Mouse (Mus musculus) CH12.LX (cell line): Measurements from ENCODE around the gene Prm2. TPM values are rescaled to one million over a fixed set of nuclear protein-coding genes. Genes with fewer than 3 reads are reported as not detected.

ENCODE experiments used
- DNase-seq: peaks from one replicate; pipeline ENCODE4 v3.0.0-alpha.2; 2013; ENCODE audit errors: extremely low read depth
- H3K27ac ChIP-seq: 2 replicates; pipeline ENCODE4 v1.5.1; 2012; ENCODE audit warnings: low read depth, mild to moderate bottlenecking, control low read depth, moderate library complexity; ENCODE audit not compliant: insufficient read depth
- H3K27me3 ChIP-seq: replicated peaks from 2 replicates; pipeline ENCODE3; 2012; ENCODE audit warnings: inconsistent platforms
- H3K36me3 ChIP-seq, 2 experiments: replicated peaks in 1 of 2; 2 replicates each; pipeline versions ENCODE3 to v1.6.1; 2012; ENCODE audit warnings: inconsistent platforms in 1 of 2, low read length in 1 of 2, mild to moderate bottlenecking in 1 of 2, mixed read lengths in 1 of 2, moderate library complexity in 1 of 2; ENCODE audit not compliant: control insufficient read depth in 1 of 2, insufficient read depth in 1 of 2
- H3K4me1 ChIP-seq, 2 experiments: 2 replicates each; pipeline ENCODE4 v1.6.1; 2012; ENCODE audit warnings: inconsistent platforms in 1 of 2, moderate library complexity in 1 of 2; ENCODE audit not compliant: insufficient read depth in 2 of 2, control insufficient read depth in 1 of 2
- H3K4me2 ChIP-seq: 2 replicates; pipeline ENCODE4 v1.6.1; 2012; ENCODE audit warnings: low read depth, mild to moderate bottlenecking, control low read depth; ENCODE audit not compliant: poor library complexity, insufficient read depth, severe bottlenecking
- H3K4me3 ChIP-seq, 3 experiments: fragments of 150-350 bp in 1 of 3; sonication (generic) in 1 of 3; replicated peaks in 1 of 3; 2 replicates each; pipeline versions ENCODE3 to v1.5.1; 2011 to 2012; ENCODE audit warnings: low read depth in 2 of 3, low read length in 2 of 3, mild to moderate bottlenecking in 2 of 3, moderate library complexity in 2 of 3, control low read depth in 1 of 3, improper control_type of control experiment in 1 of 3, inconsistent platforms in 1 of 3, mixed read lengths in 1 of 3; ENCODE audit not compliant: poor library complexity in 1 of 3
- H3K79me2 ChIP-seq: replicated peaks from 2 replicates; pipeline ENCODE4 v1.6.1; 2012; ENCODE audit warnings: mild to moderate bottlenecking, moderate library complexity; ENCODE audit not compliant: control insufficient read depth, poor library complexity, insufficient read depth, severe bottlenecking; ENCODE audit errors: extremely low read depth
- H3K9ac ChIP-seq: 2 replicates; pipeline ENCODE4 v1.6.1; 2012; ENCODE audit warnings: low read depth, mild to moderate bottlenecking, control low read depth, moderate library complexity; ENCODE audit not compliant: insufficient read depth
- H3K9me3 ChIP-seq: replicated peaks from 2 replicates; pipeline ENCODE3; 2012; ENCODE audit warnings: low read length, inconsistent platforms, mixed read lengths
- BHLHE40 ChIP-seq: IDR thresholded peaks from 2 replicates; pipeline ENCODE4 v1.6.1; 2011; ENCODE audit warnings: mild to moderate bottlenecking, low read depth, low read length, improper control_type of control experiment
- CHD1 ChIP-seq: IDR thresholded peaks from 2 replicates; pipeline ENCODE4 v1.6.1; 2012; ENCODE audit warnings: low read depth, low read length, improper control_type of control experiment, inconsistent platforms
- CHD2 ChIP-seq: IDR thresholded peaks from 2 replicates; pipeline ENCODE4 v1.6.1; 2011; ENCODE audit warnings: low read length, improper control_type of control experiment
- CTCF ChIP-seq, 2 experiments: IDR thresholded peaks in 1 of 2; conservative IDR thresholded peaks in 1 of 2; 2 replicates each; pipeline ENCODE4 v1.5.1; 2011 to 2012; ENCODE audit warnings: low read depth in 2 of 2, low read length in 2 of 2, improper control_type of control experiment in 1 of 2, inconsistent platforms in 1 of 2, mild to moderate bottlenecking in 1 of 2, moderate library complexity in 1 of 2
- ELF1 ChIP-seq: IDR thresholded peaks from 2 replicates; pipeline ENCODE4 v1.6.1; 2014; ENCODE audit warnings: low read depth, mild to moderate bottlenecking, inconsistent platforms, low read length, improper control_type of control experiment
- ETS1 ChIP-seq: conservative IDR thresholded peaks from 2 replicates; pipeline ENCODE4 v1.6.1; 2012; ENCODE audit warnings: low read depth, mild to moderate bottlenecking, inconsistent platforms, low read length, improper control_type of control experiment, moderate library complexity
- GABPA ChIP-seq: IDR thresholded peaks from 2 replicates; pipeline ENCODE4 v1.6.1; 2012; ENCODE audit warnings: low read depth, low read length, improper control_type of control experiment, inconsistent platforms; ENCODE audit not compliant: insufficient replicate concordance
- JUN ChIP-seq: IDR thresholded peaks from 2 replicates; pipeline ENCODE4 v1.6.1; 2011; ENCODE audit warnings: low read depth, mild to moderate bottlenecking, low read length, improper control_type of control experiment, moderate library complexity; ENCODE audit not compliant: insufficient read depth
- JUND ChIP-seq: conservative IDR thresholded peaks from 2 replicates; pipeline ENCODE4 v1.6.1; 2011; ENCODE audit warnings: low read depth, low read length, improper control_type of control experiment
- KAT2A ChIP-seq: IDR thresholded peaks from 2 replicates; pipeline ENCODE4 v1.6.1; 2012; ENCODE audit warnings: low read length, improper control_type of control experiment, inconsistent platforms; ENCODE audit not compliant: insufficient replicate concordance
- MAFK ChIP-seq: IDR thresholded peaks from 2 replicates; pipeline ENCODE4 v1.6.1; 2011; ENCODE audit warnings: low read length, improper control_type of control experiment; ENCODE audit not compliant: insufficient replicate concordance
- MAX ChIP-seq: IDR thresholded peaks from 2 replicates; pipeline ENCODE4 v1.6.1; 2011; ENCODE audit warnings: low read length, improper control_type of control experiment
- MEF2A ChIP-seq: IDR thresholded peaks from 2 replicates; pipeline ENCODE4 v1.6.1; 2014; ENCODE audit warnings: low read depth, mild to moderate bottlenecking, inconsistent platforms, low read length, improper control_type of control experiment, borderline replicate concordance
- MXI1 ChIP-seq: IDR thresholded peaks from 2 replicates; pipeline ENCODE4 v1.6.1; 2011; ENCODE audit warnings: mild to moderate bottlenecking, low read depth, low read length, improper control_type of control experiment
- MYC ChIP-seq: IDR thresholded peaks from 2 replicates; pipeline ENCODE4 v1.6.1; 2011; ENCODE audit warnings: low read depth, mild to moderate bottlenecking, improper control_type of control experiment, low read length
- NRF1 ChIP-seq: IDR thresholded peaks from 2 replicates; pipeline ENCODE4 v1.6.1; 2014; ENCODE audit warnings: low read depth, mild to moderate bottlenecking, inconsistent platforms, low read length, improper control_type of control experiment, moderate library complexity
- PAX5 ChIP-seq: IDR thresholded peaks from 2 replicates; pipeline ENCODE4 v1.6.1; 2012; ENCODE audit warnings: low read length, inconsistent platforms, mixed read lengths
- RCOR1 ChIP-seq: conservative IDR thresholded peaks from 2 replicates; pipeline ENCODE4 v1.6.1; 2012; ENCODE audit warnings: low read depth, mild to moderate bottlenecking, inconsistent platforms, low read length, improper control_type of control experiment
- TCF12 ChIP-seq: IDR thresholded peaks from 2 replicates; pipeline ENCODE4 v1.6.1; 2014; ENCODE audit warnings: low read depth, mild to moderate bottlenecking, inconsistent platforms, low read length, improper control_type of control experiment
- UBTF ChIP-seq: IDR thresholded peaks from 2 replicates; pipeline ENCODE4 v1.6.1; 2012; ENCODE audit warnings: low read depth, mild to moderate bottlenecking, inconsistent platforms, low read length, improper control_type of control experiment, moderate library complexity
- USF1 ChIP-seq: IDR thresholded peaks from 2 replicates; pipeline ENCODE4 v1.6.1; 2014; ENCODE audit warnings: low read depth, mild to moderate bottlenecking, inconsistent platforms, low read length, improper control_type of control experiment
- ZKSCAN1 ChIP-seq: IDR thresholded peaks from 2 replicates; pipeline ENCODE4 v1.6.1; 2012; ENCODE audit warnings: low read depth, inconsistent platforms, low read length, improper control_type of control experiment, borderline replicate concordance
- ZNF384 ChIP-seq: IDR thresholded peaks from 2 replicates; pipeline ENCODE4 v1.6.1; 2012; ENCODE audit warnings: low read depth, low read length, improper control_type of control experiment, inconsistent platforms
- dilution Hi-C: fragments of 300-500 bp; cut with MboI; formaldehyde crosslinking; loops from 2 replicates; pipeline ENCODE4 v1.14.3; 2020; ENCODE audit warnings: low sequenced_read_pairs; ENCODE audit not compliant: extremely low pct_unique_long_range_greater_than_20kb, extremely low pct_ligation_motif_present
- in situ Hi-C: fragments of 300-500 bp; cut with MboI; formaldehyde crosslinking; loops from 3 replicates; pipeline ENCODE4 v1.14.3; 2019; ENCODE audit warnings: low sequenced_read_pairs, low pct_ligation_motif_present, low pct_unique_long_range_greater_than_20kb, mixed read lengths
- polyA plus RNA-seq: library from polyadenylated mRNA; unstranded; fragments of >175 nt; gene quantifications from 2 replicates; pipeline ENCODE4 v1.2.1, GENCODE M21; 2012; ENCODE audit warnings: low read depth; ENCODE audit not compliant: insufficient read length
- total RNA-seq, 2 experiments: library from RNA; depleted of rRNA; stranded (reverse); fragments of 300-350 nt in 1 of 2; fragments of >200 nt in 1 of 2; gene quantifications; 2 replicates each; pipeline ENCODE4 v1.2.3; 2012 to 2014

The Prm2 gene
- total and polyA plus RNA-seq, 3 experiments: not detected

DNA sequence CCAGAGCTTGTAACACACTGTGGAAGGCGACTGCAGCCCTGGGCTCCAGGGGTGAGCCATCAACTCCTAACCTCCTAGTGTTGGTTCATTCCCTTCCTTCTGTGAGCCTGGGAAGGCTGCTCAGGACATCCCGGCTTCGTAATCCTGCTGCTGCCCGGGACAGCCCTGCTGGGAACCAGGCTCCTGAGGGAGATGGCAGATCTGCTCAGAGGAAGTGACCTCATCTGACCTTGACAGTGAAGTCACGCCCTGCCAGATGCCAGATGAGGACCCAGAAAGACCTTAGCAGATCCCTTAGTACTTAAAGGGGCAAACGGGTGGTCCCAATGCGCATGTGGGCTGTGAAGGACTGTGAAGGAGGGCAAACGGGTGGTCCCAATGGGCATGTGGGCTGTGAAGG, 34.8 kb downstream of the Prm2 start:
- Histone ChIP-seq H3K4me3 (peak overlapping the region in 2 of 3 experiments; percentile 7 to 18), H3K9ac (no peak overlapping the region), H3K4me1 (peaks cover 31 to 52% of the 10 kb centered on the region in 2 experiments), H3K9me3 (no peaks in the 10 kb centered on the region), H3K36me3 (no peaks in the 10 kb centered on the region), H3K27me3 (no peaks in the 10 kb centered on the region), H3K4me2 (no peak overlapping the region), H3K79me2 (no peaks in the 10 kb centered on the region), H3K27ac (no peak overlapping the region)
- TF ChIP-seq ETS1 (0 out of 2 replicates have a peak, but pooled peaks have one; percentile 10), MAFK (no peak), NRF1 (0 out of 2 replicates have a peak, but pooled peaks have one; percentile 10)
- DNase-seq: no peak
- in situ Hi-C loops: no loop called here
- dilution Hi-C loops: no loop called here

DNA sequence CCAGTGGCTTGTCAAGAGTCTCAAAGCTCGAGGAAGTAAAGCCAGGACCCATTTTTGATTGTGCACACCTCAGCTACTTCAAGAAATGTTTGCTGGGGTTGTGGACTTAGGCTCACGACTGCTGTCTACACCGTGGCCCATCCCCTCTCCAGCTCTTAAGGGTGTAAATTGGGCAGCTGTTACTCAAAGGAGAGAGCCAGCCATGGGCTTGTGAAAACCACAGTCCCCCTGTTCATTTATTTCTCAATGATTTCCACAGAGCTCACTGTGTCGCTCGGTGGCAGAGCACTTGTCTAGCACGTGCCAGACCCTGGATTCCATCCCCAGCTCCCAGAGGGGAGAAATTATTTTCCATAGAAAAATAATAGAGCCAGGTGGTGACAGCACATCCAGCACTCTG, 39.8 kb downstream of the Prm2 start:
- dilution Hi-C loops: no loop called here
- no peaks in the 10 kb centered on the region for H3K9me3 ChIP-seq
- TF ChIP-seq MXI1 (no peak), PAX5 (no peak), BHLHE40 (no peak), ZKSCAN1 (no peak), UBTF (no peak)
- H3K27ac ChIP-seq: no peak overlapping the region
- H3K36me3 ChIP-seq: no peaks in the 10 kb centered on the region
- DNase-seq: no peak
- no peak overlapping the region for H3K4me2 ChIP-seq
- no peaks in the 10 kb centered on the region for H3K79me2 ChIP-seq
- H3K9ac ChIP-seq: no peak overlapping the region
- peaks cover 50 to 83% of the 10 kb centered on the region in 2 experiments for H3K4me1 ChIP-seq
- no peak overlapping the region for H3K4me3 ChIP-seq
- in situ Hi-C loops: no loop called here
- H3K27me3 ChIP-seq: no peaks in the 10 kb centered on the region

DNA sequence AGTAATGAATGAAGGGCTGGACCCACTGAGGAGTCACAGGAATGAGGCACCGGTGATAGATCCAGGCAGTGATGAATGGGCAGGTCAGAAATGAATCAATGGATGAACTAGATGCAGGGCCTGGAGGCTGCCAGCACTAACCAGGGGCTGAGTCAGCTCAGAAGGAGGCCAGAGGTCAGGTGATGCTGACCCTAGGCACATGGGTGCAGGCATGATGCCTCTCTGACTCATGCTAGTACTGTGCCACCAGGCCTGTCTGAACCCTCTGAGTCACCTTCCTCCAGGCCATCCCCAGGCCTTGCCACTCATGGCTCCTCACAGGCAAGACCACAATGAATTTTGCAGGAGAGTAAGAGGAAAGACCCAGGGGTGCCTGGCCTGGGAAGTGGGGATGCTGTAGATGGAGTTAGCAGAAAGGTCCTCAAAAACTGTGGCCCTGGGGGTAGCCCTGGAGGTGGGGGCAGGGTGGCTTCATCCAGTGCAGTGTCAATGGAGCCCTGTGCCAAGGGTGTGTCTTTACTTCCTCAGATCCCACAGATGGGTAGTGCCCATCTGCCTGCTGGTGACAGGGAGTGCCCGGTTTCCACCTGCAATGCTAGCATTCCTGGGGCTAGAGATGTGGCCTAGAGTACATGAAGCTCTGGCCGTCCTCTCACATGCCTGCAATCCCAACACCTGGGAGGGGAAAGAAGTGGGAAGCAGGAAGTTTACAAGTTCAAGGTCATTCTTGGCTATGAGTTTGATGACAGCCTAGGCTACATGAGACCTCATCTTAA, 41.2 kb downstream of the Prm2 start:
- Histone ChIP-seq H3K4me1 (peaks cover 40 to 73% of the 10 kb centered on the region in 2 experiments), H3K9ac (no peak overlapping the region), H3K4me3 (no peak overlapping the region), H3K4me2 (no peak overlapping the region), H3K79me2 (no peaks in the 10 kb centered on the region), H3K27ac (no peak overlapping the region), H3K27me3 (no peaks in the 10 kb centered on the region), H3K36me3 (no peaks in the 10 kb centered on the region), H3K9me3 (no peaks in the 10 kb centered on the region)
- in situ Hi-C loops: no loop called here
- DNase-seq: peak; percentile 35
- dilution Hi-C loops: no loop called here
- TF ChIP-seq KAT2A: no peak
- TF ChIP-seq RCOR1: no peak
- TF ChIP-seq BHLHE40: peak; percentile 93
- TF ChIP-seq MXI1: no peak
- no peak for TF ChIP-seq MYC
- TF ChIP-seq ETS1: peak; percentile 71
- TF ChIP-seq ELF1: no peak
- TF ChIP-seq JUN: no peak
- no peak for TF ChIP-seq ZKSCAN1
- no peak for TF ChIP-seq CHD2
- no peak for TF ChIP-seq CHD1
- no peak for TF ChIP-seq MAX
- TF ChIP-seq PAX5: no peak
- TF ChIP-seq MEF2A: no peak
- no peak for TF ChIP-seq ZNF384
- TF ChIP-seq JUND: no peak
- TF ChIP-seq TCF12: peak; percentile 37; the same call in 1 of the 2 replicates
- no peak for TF ChIP-seq CTCF (conservative IDR thresholded peaks at IDR 0.05 in 1 of 2, IDR thresholded peaks at IDR 0.05 in 1 of 2; ENCODE audit: low read depth in 2 of 2, low read length in 2 of 2)
- no peak for TF ChIP-seq GABPA
- TF ChIP-seq MAFK: peak; percentile 43; the same call in 1 of the 2 replicates
- peak; percentile 44; the same call in 1 of the 2 replicates for TF ChIP-seq USF1
